Mouse (Mus musculus): ENCODE measurements at regions not wholly inside any gene's neighbourhood (a gene's known extent, or its start where the extent isn't known, plus 50 kb on each side); places are given as distances from the start of the nearest gene placed in this dataset.

- TF ChIP-seq ZC3H11A (IDR thresholded peaks at IDR 0.05; ENCODE audit: borderline replicate concordance, low read depth, low read length) (no peak), ZNF384 (IDR thresholded peaks at IDR 0.05; ENCODE audit: low read depth, low read length) (no peak), CHD2 (IDR thresholded peaks at IDR 0.05; ENCODE audit: low read depth, low read length) (no peak), HCFC1 (IDR thresholded peaks at IDR 0.05; ENCODE audit: borderline replicate concordance, insufficient read depth, low read length) (no peak), MAFK (IDR thresholded peaks at IDR 0.05; ENCODE audit: insufficient read depth, low read depth, low read length) (no peak)
Observed at GRCm38 (mm10) chr17:4177485-4178150, 481.6 kb upstream of the Nox3 start.

All from ES-E14 (cell line).